Mouse (Mus musculus): ENCODE data around the gene Creg2. TPM values are rescaled to one million over a fixed set of nuclear protein-coding genes. Genes with fewer than 3 reads are reported as not detected.

Gene Creg2
- polyA plus RNA-seq, 1 experiment from 2014 or later, result 6.8 TPM

- Histone ChIP-seq H3K9ac (no peak overlapping the region), H3K4me2 (replicated peaks) (no peak overlapping the region), H3K9me3 (ENCODE audit: control insufficient read depth, low read length) (no peaks in the 10 kb centered on the region), H3K4me3 (replicated peaks; ENCODE audit: low read length) (no peak overlapping the region), H3K27me3 (ENCODE audit: control insufficient read depth, insufficient read depth, low read length) (no peaks in the 10 kb centered on the region), H3K4me1 (replicated peaks; ENCODE audit: control insufficient read depth, insufficient read depth, low read length) (peaks cover 9% of the 10 kb centered on the region; the same call in 1 of the 2 replicates), H3K36me3 (replicated peaks; ENCODE audit: control insufficient read depth, insufficient read depth) (no peaks in the 10 kb centered on the region), H3K27ac (no peak overlapping the region)
- DNase-seq (ENCODE audit: low spot score), result no peak
- 93% methylated on average over 7 of the region's 7 CpGs for WGBS
- ATAC-seq (ENCODE audit: low FRiP score), result no peak
Observed at GRCm38 (mm10) chr1:39641667-39642066, 9.6 kb downstream of the Creg2 start.

- H3K4me3 ChIP-seq (replicated peaks; ENCODE audit: low read length), result no peak overlapping the region
- WGBS, result 60% methylated on average over 8 of the region's 8 CpGs
- H3K4me2 ChIP-seq (replicated peaks), result no peak overlapping the region
- H3K9me3 ChIP-seq (ENCODE audit: control insufficient read depth, low read length), result no peaks in the 10 kb centered on the region
- no peak overlapping the region for H3K27ac ChIP-seq
- H3K4me1 ChIP-seq (replicated peaks; ENCODE audit: control insufficient read depth, insufficient read depth, low read length), result no peaks in the 10 kb centered on the region; the same call in 1 of the 2 replicates
- ATAC-seq (ENCODE audit: low FRiP score) (no peak), DNase-seq (ENCODE audit: low spot score) (no peak)
- H3K9ac ChIP-seq, result no peak overlapping the region
- no peaks in the 10 kb centered on the region for H3K27me3 ChIP-seq (ENCODE audit: control insufficient read depth, insufficient read depth, low read length)
- H3K36me3 ChIP-seq (replicated peaks; ENCODE audit: control insufficient read depth, insufficient read depth), result no peaks in the 10 kb centered on the region
Observed at GRCm38 (mm10) chr1:39637139-39637538, 14.1 kb downstream of the Creg2 start.

GRCm38 (mm10) chr1:39636660-39637059 is 14.6 kb downstream of the Creg2 start:
- DNase-seq (ENCODE audit: low spot score), result no peak
- Histone ChIP-seq H3K36me3 (replicated peaks; ENCODE audit: control insufficient read depth, insufficient read depth) (no peaks in the 10 kb centered on the region), H3K4me2 (replicated peaks) (no peak overlapping the region), H3K9me3 (ENCODE audit: control insufficient read depth, low read length) (no peaks in the 10 kb centered on the region), H3K4me3 (replicated peaks; ENCODE audit: low read length) (no peak overlapping the region), H3K9ac (no peak overlapping the region), H3K4me1 (replicated peaks; ENCODE audit: control insufficient read depth, insufficient read depth, low read length) (no peaks in the 10 kb centered on the region; the same call in 1 of the 2 replicates), H3K27ac (no peak overlapping the region), H3K27me3 (ENCODE audit: control insufficient read depth, insufficient read depth, low read length) (no peaks in the 10 kb centered on the region)
- 0 out of 2 replicates have a peak, but pooled peaks have one; percentile 27 for ATAC-seq (ENCODE audit: low FRiP score)
- WGBS, result 12% methylated on average over 5 of the region's 5 CpGs

GRCm38 (mm10) chr1:39636196-39636595 is 15.1 kb downstream of the Creg2 start:
- H3K27ac ChIP-seq, result no peak overlapping the region
- H3K4me3 ChIP-seq (replicated peaks; ENCODE audit: low read length), result no peak overlapping the region
- no peaks in the 10 kb centered on the region for H3K36me3 ChIP-seq (replicated peaks; ENCODE audit: control insufficient read depth, insufficient read depth)
- H3K4me2 ChIP-seq (replicated peaks), result no peak overlapping the region
- no peaks in the 10 kb centered on the region; the same call in 1 of the 2 replicates for H3K4me1 ChIP-seq (replicated peaks; ENCODE audit: control insufficient read depth, insufficient read depth, low read length)
- 20% methylated on average over 5 of the region's 5 CpGs for WGBS
- no peaks in the 10 kb centered on the region for H3K27me3 ChIP-seq (ENCODE audit: control insufficient read depth, insufficient read depth, low read length)
- no peak for DNase-seq (ENCODE audit: low spot score)
- no peaks in the 10 kb centered on the region for H3K9me3 ChIP-seq (ENCODE audit: control insufficient read depth, low read length)
- H3K9ac ChIP-seq, result no peak overlapping the region
- no peak for ATAC-seq (ENCODE audit: low FRiP score)

- ATAC-seq (ENCODE audit: low FRiP score), result no peak
- 91% methylated on average over 9 of the region's 9 CpGs for WGBS
Observed at GRCm38 (mm10) chr1:39628606-39629005, 22.7 kb downstream of the Creg2 start.

GRCm38 (mm10) chr1:39625491-39625890 is 25.8 kb downstream of the Creg2 start:
- no peak overlapping the region for H3K9ac ChIP-seq
- no peak overlapping the region for H3K4me2 ChIP-seq (replicated peaks)
- no peak overlapping the region for H3K4me3 ChIP-seq (replicated peaks; ENCODE audit: low read length)
- H3K27ac ChIP-seq, result no peak overlapping the region
- no peaks in the 10 kb centered on the region for H3K36me3 ChIP-seq (replicated peaks; ENCODE audit: control insufficient read depth, insufficient read depth)
- H3K4me1 ChIP-seq (replicated peaks; ENCODE audit: control insufficient read depth, insufficient read depth, low read length), result no peaks in the 10 kb centered on the region
- no peak for ATAC-seq (ENCODE audit: low FRiP score)
- no peaks in the 10 kb centered on the region for H3K27me3 ChIP-seq (ENCODE audit: control insufficient read depth, insufficient read depth, low read length)
- WGBS, result 66% methylated on average over 3 of the region's 3 CpGs
- DNase-seq (ENCODE audit: low spot score), result no peak
- H3K9me3 ChIP-seq (ENCODE audit: control insufficient read depth, low read length), result peaks cover 4% of the 10 kb centered on the region; the same call in 1 of the 2 replicates

More at GRCm38 (mm10) chr1:39628606-39629005, 22.7 kb downstream of the Creg2 start:
- H3K36me3 ChIP-seq (replicated peaks; ENCODE audit: control insufficient read depth, insufficient read depth), result no peaks in the 10 kb centered on the region
- H3K9me3 ChIP-seq (ENCODE audit: control insufficient read depth, low read length), result no peaks in the 10 kb centered on the region
- H3K9ac ChIP-seq, result no peak overlapping the region
- no peak overlapping the region for H3K27ac ChIP-seq
- no peaks in the 10 kb centered on the region for H3K4me1 ChIP-seq (replicated peaks; ENCODE audit: control insufficient read depth, insufficient read depth, low read length)
- no peak overlapping the region for H3K4me2 ChIP-seq (replicated peaks)
- DNase-seq (ENCODE audit: low spot score), result no peak
- H3K27me3 ChIP-seq (ENCODE audit: control insufficient read depth, insufficient read depth, low read length), result no peaks in the 10 kb centered on the region
- no peak overlapping the region for H3K4me3 ChIP-seq (replicated peaks; ENCODE audit: low read length)

- Histone ChIP-seq H3K27ac (no peak overlapping the region), H3K4me2 (replicated peaks) (no peak overlapping the region), H3K9ac (no peak overlapping the region), H3K9me3 (ENCODE audit: control insufficient read depth, low read length) (peaks cover 6% of the 10 kb centered on the region; the same call in 1 of the 2 replicates), H3K4me3 (replicated peaks; ENCODE audit: low read length) (no peak overlapping the region), H3K27me3 (ENCODE audit: control insufficient read depth, insufficient read depth, low read length) (no peaks in the 10 kb centered on the region), H3K4me1 (replicated peaks; ENCODE audit: control insufficient read depth, insufficient read depth, low read length) (no peaks in the 10 kb centered on the region), H3K36me3 (replicated peaks; ENCODE audit: control insufficient read depth, insufficient read depth) (no peaks in the 10 kb centered on the region)
- WGBS, result 62% methylated on average over 1 of the region's 1 CpGs
- ATAC-seq (ENCODE audit: low FRiP score) (no peak), DNase-seq (ENCODE audit: low spot score) (no peak)
Observed at GRCm38 (mm10) chr1:39623729-39624128, 27.5 kb downstream of the Creg2 start.

GRCm38 (mm10) chr1:39623106-39623505 is 28.2 kb downstream of the Creg2 start:
- H3K9me3 ChIP-seq (ENCODE audit: control insufficient read depth, low read length), result peaks cover 6% of the 10 kb centered on the region; the same call in 1 of the 2 replicates
- H3K4me2 ChIP-seq (replicated peaks), result no peak overlapping the region
- no peak for ATAC-seq (ENCODE audit: low FRiP score)
- no peak overlapping the region for H3K9ac ChIP-seq
- H3K27ac ChIP-seq, result no peak overlapping the region
- no peaks in the 10 kb centered on the region for H3K36me3 ChIP-seq (replicated peaks; ENCODE audit: control insufficient read depth, insufficient read depth)
- DNase-seq (ENCODE audit: low spot score), result no peak
- H3K4me3 ChIP-seq (replicated peaks; ENCODE audit: low read length), result no peak overlapping the region
- H3K4me1 ChIP-seq (replicated peaks; ENCODE audit: control insufficient read depth, insufficient read depth, low read length), result no peaks in the 10 kb centered on the region
- H3K27me3 ChIP-seq (ENCODE audit: control insufficient read depth, insufficient read depth, low read length), result no peaks in the 10 kb centered on the region
- 90% methylated on average over 5 of the region's 5 CpGs for WGBS

- no peaks in the 10 kb centered on the region for H3K4me1 ChIP-seq (replicated peaks; ENCODE audit: control insufficient read depth, insufficient read depth, low read length)
- ATAC-seq (ENCODE audit: low FRiP score) (no peak), DNase-seq (ENCODE audit: low spot score) (no peak)
- H3K27ac ChIP-seq, result no peak overlapping the region
- H3K27me3 ChIP-seq (ENCODE audit: control insufficient read depth, insufficient read depth, low read length), result no peaks in the 10 kb centered on the region
- no peak overlapping the region for H3K4me3 ChIP-seq (replicated peaks; ENCODE audit: low read length)
- no peaks in the 10 kb centered on the region for H3K36me3 ChIP-seq (replicated peaks; ENCODE audit: control insufficient read depth, insufficient read depth)
- WGBS, result 36% methylated on average over 8 of the region's 8 CpGs
- H3K9ac ChIP-seq, result no peak overlapping the region
- peaks cover 6% of the 10 kb centered on the region; the same call in 1 of the 2 replicates for H3K9me3 ChIP-seq (ENCODE audit: control insufficient read depth, low read length)
- H3K4me2 ChIP-seq (replicated peaks), result no peak overlapping the region
Observed at GRCm38 (mm10) chr1:39618524-39618923, 32.8 kb downstream of the Creg2 start.

GRCm38 (mm10) chr1:39615526-39615925 is 35.7 kb downstream of the Creg2 start:
- Histone ChIP-seq H3K4me2 (replicated peaks) (no peak overlapping the region), H3K27me3 (ENCODE audit: control insufficient read depth, insufficient read depth, low read length) (no peaks in the 10 kb centered on the region), H3K9ac (no peak overlapping the region), H3K36me3 (replicated peaks; ENCODE audit: control insufficient read depth, insufficient read depth) (no peaks in the 10 kb centered on the region), H3K4me1 (replicated peaks; ENCODE audit: control insufficient read depth, insufficient read depth, low read length) (no peaks in the 10 kb centered on the region), H3K9me3 (ENCODE audit: control insufficient read depth, low read length) (peaks cover 2% of the 10 kb centered on the region; the same call in 1 of the 2 replicates), H3K27ac (no peak overlapping the region), H3K4me3 (replicated peaks; ENCODE audit: low read length) (no peak overlapping the region)
- WGBS, result 78% methylated on average over 6 of the region's 6 CpGs
- no peak for DNase-seq (ENCODE audit: low spot score)
- ATAC-seq (ENCODE audit: low FRiP score), result no peak

Measured in hindbrain, embryonic 14.5 days (tissue).